Mouse (Mus musculus): ENCODE data around the gene Zfp985.
"Not testable (repeated sequence)": the region's sequence is repeated elsewhere in the genome, so short reads cannot be mapped to it uniquely, and the experiment has no call there.

Zfp985 gene

GRCm38 (mm10) chr4:147605521-147605920, 52.4 kb downstream of the Zfp985 start:
- no peak for DNase-seq (ENCODE audit: low spot score)

GRCm38 (mm10) chr4:147606511-147606910, 53.4 kb downstream of the Zfp985 start:
- not testable (repeated sequence) for DNase-seq (ENCODE audit: low spot score)

- not testable (repeated sequence) for DNase-seq (ENCODE audit: low spot score)
These were observed 80.8 kb downstream of the Zfp985 start for GRCm38 (mm10) chr4:147633818-147634262.
